Mouse (Mus musculus) erythroblast, embryonic 14.5 days (primary cell): ENCODE results near the gene Ppp1ca.

Experiments
- GATA1 ChIP-seq: IDR thresholded peaks from 2 replicates; pipeline ENCODE4 v1.6.1; 2012; ENCODE audit warnings: low read length, inconsistent platforms, mixed read lengths
- TAL1 ChIP-seq: IDR thresholded peaks from 3 replicates; pipeline ENCODE4 v1.6.1; 2012; ENCODE audit warnings: low read length, inconsistent platforms, mixed read lengths

GRCm38 (mm10) chr19:4214771-4215450, 23.0 kb downstream of the Ppp1ca start:
- TF ChIP-seq GATA1 (no peak), TAL1 (no peak)
